Mouse (Mus musculus): ENCODE data around the gene Nfatc2. TPM values are rescaled to one million over a fixed set of nuclear protein-coding genes. Genes with fewer than 3 reads are reported as not detected.

Gene Nfatc2
- polyA plus RNA-seq, 1 experiment = 13.3 TPM

DNA sequence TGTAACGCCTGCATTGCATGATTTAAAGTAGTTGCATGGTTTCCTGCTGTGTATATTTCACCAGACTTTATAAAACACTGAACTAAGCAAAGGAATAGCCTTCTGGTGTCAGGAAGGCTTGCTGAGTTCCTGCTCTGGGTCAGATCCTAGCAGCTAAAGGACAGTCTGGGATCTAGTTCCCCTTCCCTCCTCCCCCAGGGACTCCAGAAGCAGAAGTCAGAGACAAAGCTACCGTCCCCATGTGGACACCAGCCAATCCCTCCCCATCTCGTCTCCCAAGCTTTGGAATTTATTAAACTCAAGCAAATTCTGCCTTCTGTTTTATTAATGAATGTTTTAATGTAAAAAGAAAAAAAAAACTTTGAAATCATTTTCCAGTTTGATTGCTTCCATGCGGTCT, 23.6 kb upstream of the Nfatc2 start:
- WGBS = 85% methylated on average over 4 of the region's 4 CpGs
- no peak for DNase-seq
- H3K4me3 ChIP-seq (ENCODE audit: control insufficient read depth, insufficient read depth, low read length) = no peak overlapping the region
- H3K4me1 ChIP-seq (replicated peaks; ENCODE audit: control insufficient read depth, insufficient read depth, low read length) = no peaks in the 10 kb centered on the region
- no peak for TF ChIP-seq POLR2A (IDR thresholded peaks at IDR 0.05; ENCODE audit: control insufficient read depth, extremely low read depth, insufficient read depth, low read length, poor library complexity)
- no peaks in the 10 kb centered on the region for H3K27me3 ChIP-seq (ENCODE audit: control insufficient read depth, insufficient read depth, low read length)
- no peak overlapping the region for H3K27ac ChIP-seq (ENCODE audit: control insufficient read depth, insufficient read depth, low read length)
- H3K36me3 ChIP-seq (ENCODE audit: control insufficient read depth, insufficient read depth, low read length) = no peaks in the 10 kb centered on the region

DNA sequence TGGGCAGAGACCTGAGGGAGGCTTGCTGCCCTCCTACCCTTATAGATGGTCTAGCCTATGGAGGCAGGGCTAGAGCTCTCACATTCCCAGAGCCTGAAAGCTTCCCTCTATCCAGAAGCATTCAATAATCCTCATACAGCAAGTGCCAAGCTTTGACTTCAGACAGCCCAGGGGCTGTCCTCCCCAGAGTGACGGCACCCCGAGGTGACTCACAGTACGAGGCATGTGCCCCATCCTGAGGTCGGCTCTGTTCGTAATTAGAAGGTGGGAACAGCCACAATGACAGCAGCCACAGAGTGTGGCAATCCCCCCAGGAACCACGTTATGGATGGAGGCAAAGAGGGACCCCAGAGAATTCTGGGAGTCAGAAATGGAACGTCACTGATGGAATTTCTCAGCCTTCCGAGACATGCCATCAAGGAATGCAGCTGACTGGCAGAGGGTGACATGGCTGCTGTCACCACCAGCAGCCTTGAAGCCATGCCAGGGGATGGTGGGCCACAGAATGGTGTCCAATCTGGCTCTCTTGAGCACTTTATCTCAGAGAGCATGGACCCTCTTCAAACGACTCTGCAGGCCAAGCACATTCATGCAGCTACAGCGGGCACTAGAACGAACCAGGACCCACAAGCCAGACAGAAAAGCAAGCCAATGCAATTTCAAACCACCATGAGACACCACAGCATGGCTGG, 19.8 kb upstream of the Nfatc2 start:
- Histone ChIP-seq H3K36me3 (ENCODE audit: control insufficient read depth, insufficient read depth, low read length) (no peaks in the 10 kb centered on the region), H3K4me1 (replicated peaks; ENCODE audit: control insufficient read depth, insufficient read depth, low read length) (no peaks in the 10 kb centered on the region), H3K27ac (ENCODE audit: control insufficient read depth, insufficient read depth, low read length) (no peak overlapping the region), H3K4me3 (ENCODE audit: control insufficient read depth, insufficient read depth, low read length) (no peak overlapping the region), H3K27me3 (ENCODE audit: control insufficient read depth, insufficient read depth, low read length) (no peaks in the 10 kb centered on the region)
- WGBS = 91% methylated on average over 11 of the region's 11 CpGs
- no peak for DNase-seq
- TF ChIP-seq CTCF (IDR thresholded peaks at IDR 0.05; ENCODE audit: borderline replicate concordance, control insufficient read depth, extremely low read depth, insufficient read depth, low read length, poor library complexity) (no peak), POLR2A (IDR thresholded peaks at IDR 0.05; ENCODE audit: control insufficient read depth, extremely low read depth, insufficient read depth, low read length, poor library complexity) (no peak)

DNA sequence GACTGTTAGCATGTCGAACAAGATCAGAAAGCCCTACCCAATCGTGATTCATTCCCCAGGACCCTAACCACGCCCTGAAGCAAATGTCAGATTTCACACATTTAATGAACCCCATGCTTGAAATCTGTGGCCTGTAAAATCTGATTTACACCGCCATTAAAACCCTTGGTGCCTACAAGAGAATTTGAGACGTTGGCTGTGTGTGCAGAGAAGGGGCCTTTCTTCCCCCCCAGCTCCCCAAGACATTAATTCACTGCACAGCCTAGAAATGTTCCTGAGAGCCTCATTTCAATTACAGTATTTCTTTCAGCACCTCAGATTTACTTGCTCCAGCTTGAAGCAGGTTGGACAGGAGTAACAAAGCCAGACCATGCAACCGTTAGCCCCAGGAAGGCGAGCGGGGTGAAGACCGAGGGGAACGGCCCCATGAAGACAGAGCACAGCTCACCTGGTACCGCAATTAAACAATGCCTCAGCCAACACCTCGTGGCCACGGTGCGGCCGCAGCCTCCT, 16.8 kb upstream of the Nfatc2 start:
- no peak for DNase-seq
- Histone ChIP-seq H3K27me3 (ENCODE audit: control insufficient read depth, insufficient read depth, low read length) (no peaks in the 10 kb centered on the region), H3K4me1 (replicated peaks; ENCODE audit: control insufficient read depth, insufficient read depth, low read length) (no peaks in the 10 kb centered on the region), H3K4me3 (ENCODE audit: control insufficient read depth, insufficient read depth, low read length) (no peak overlapping the region), H3K36me3 (ENCODE audit: control insufficient read depth, insufficient read depth, low read length) (no peaks in the 10 kb centered on the region), H3K27ac (ENCODE audit: control insufficient read depth, insufficient read depth, low read length) (no peak overlapping the region)
- TF ChIP-seq CTCF (IDR thresholded peaks at IDR 0.05; ENCODE audit: borderline replicate concordance, control insufficient read depth, extremely low read depth, insufficient read depth, low read length, poor library complexity) = no peak
- no peak for TF ChIP-seq POLR2A (IDR thresholded peaks at IDR 0.05; ENCODE audit: control insufficient read depth, extremely low read depth, insufficient read depth, low read length, poor library complexity)
- WGBS = 94% methylated on average over 15 of the region's 15 CpGs

DNA sequence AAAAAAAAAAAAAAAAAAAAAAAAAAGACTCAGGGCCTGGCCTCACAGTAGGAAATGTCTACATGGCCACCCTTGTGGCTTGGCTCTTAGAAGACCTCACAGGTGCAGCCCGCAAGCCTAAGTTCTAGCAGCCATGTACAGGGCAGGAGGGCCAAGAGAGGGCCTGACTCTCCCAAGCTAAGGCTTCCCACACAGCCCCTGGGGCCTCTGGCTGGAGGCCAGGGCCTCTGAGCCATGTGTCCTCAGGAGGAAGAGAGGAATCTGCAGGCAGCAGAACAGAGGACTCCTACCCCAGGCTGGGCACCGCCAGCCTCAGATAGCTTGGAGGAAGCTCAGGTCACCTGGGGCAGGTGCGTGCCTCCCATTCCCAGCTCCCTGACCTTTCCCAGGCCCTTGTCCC, 13.7 kb upstream of the Nfatc2 start:
- H3K27ac ChIP-seq (ENCODE audit: control insufficient read depth, insufficient read depth, low read length) = no peak overlapping the region
- H3K36me3 ChIP-seq (ENCODE audit: control insufficient read depth, insufficient read depth, low read length) = no peaks in the 10 kb centered on the region
- no peak for TF ChIP-seq POLR2A (IDR thresholded peaks at IDR 0.05; ENCODE audit: control insufficient read depth, extremely low read depth, insufficient read depth, low read length, poor library complexity)
- TF ChIP-seq CTCF (IDR thresholded peaks at IDR 0.05; ENCODE audit: borderline replicate concordance, control insufficient read depth, extremely low read depth, insufficient read depth, low read length, poor library complexity) = no peak
- no peaks in the 10 kb centered on the region for H3K4me1 ChIP-seq (replicated peaks; ENCODE audit: control insufficient read depth, insufficient read depth, low read length)
- H3K4me3 ChIP-seq (ENCODE audit: control insufficient read depth, insufficient read depth, low read length) = no peak overlapping the region
- no peak for DNase-seq
- WGBS = 70% methylated on average over 3 of the region's 3 CpGs
- no peaks in the 10 kb centered on the region for H3K27me3 ChIP-seq (ENCODE audit: control insufficient read depth, insufficient read depth, low read length)

DNA sequence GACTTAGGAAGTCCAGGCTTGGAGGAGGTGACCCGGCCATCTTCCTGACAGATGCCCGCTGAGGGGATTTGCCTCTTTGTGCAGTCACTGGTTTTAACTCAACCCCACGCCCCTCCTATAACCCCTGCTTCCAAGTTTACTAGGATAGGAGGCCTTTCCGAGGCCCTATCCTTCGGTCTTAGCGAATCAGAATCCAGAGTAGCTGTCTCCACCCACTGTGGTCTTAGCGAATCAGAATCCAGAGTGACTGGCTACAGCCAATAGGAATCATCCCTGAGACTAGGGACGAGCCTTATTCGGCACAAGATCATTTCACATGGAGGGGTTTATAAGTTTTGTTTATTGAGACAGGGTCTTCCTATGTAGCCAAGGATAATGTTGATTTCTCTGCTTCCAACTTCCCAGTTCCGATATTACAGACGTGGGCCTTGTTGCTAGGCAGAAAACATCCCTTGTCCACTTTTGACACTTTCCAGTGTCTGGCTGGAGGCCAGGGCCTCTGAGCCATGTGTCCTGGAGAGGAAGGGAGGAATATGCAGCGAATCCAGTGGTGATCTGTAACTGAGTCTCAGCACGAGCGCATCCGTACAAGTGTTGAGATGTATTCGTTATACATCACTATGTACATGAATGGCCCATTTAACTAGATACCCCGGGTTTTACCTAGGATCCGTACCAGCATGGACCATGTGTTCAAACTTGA, 12.9 kb upstream of the Nfatc2 start:
- Histone ChIP-seq H3K4me1 (replicated peaks; ENCODE audit: control insufficient read depth, insufficient read depth, low read length) (no peaks in the 10 kb centered on the region), H3K36me3 (ENCODE audit: control insufficient read depth, insufficient read depth, low read length) (no peaks in the 10 kb centered on the region), H3K27me3 (ENCODE audit: control insufficient read depth, insufficient read depth, low read length) (no peaks in the 10 kb centered on the region), H3K27ac (ENCODE audit: control insufficient read depth, insufficient read depth, low read length) (no peak overlapping the region), H3K4me3 (ENCODE audit: control insufficient read depth, insufficient read depth, low read length) (no peak overlapping the region)
- no peak for DNase-seq
- WGBS = 97% methylated on average over 18 of the region's 18 CpGs
- TF ChIP-seq POLR2A (IDR thresholded peaks at IDR 0.05; ENCODE audit: control insufficient read depth, extremely low read depth, insufficient read depth, low read length, poor library complexity) = no peak
- no peak for TF ChIP-seq CTCF (IDR thresholded peaks at IDR 0.05; ENCODE audit: borderline replicate concordance, control insufficient read depth, extremely low read depth, insufficient read depth, low read length, poor library complexity)

DNA sequence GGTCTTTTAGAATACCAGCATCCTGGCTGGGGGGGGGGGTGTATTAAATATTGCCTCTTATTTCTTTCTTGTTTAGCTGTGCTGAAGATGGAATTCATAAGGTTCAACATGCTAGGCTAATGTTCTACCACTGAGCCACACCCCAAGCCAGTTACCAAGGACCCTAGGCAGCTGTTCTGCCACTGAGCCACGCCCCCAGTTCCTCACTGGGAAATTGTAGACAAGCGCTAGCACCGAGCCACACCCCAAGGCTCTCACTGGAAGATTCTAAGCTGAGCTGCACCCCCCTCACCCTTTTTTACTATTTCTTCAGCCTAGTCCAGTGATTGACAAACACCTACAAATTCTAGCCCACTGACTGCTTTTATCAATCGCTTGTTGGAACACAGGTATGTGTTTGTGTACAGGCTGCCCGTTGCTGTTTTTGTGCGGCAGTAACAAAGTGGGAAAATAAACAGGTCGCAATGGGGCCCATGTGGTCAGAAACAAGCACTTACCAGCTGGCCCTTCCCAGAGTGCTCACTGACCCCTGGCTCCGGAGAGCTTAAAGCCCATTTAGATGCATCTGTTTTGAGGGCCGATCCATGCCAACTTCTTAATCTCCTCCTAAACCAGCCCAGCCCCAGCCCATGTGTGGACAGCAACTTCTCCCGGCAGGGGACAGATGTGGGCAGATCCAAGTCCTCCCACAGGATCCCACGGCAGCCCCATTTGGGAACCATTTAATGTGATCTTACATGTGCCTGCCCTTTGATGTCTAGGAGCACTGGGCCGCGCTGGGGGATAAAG, 11.8 kb upstream of the Nfatc2 start:
- TF ChIP-seq CTCF (IDR thresholded peaks at IDR 0.05; ENCODE audit: borderline replicate concordance, control insufficient read depth, extremely low read depth, insufficient read depth, low read length, poor library complexity) (no peak), POLR2A (IDR thresholded peaks at IDR 0.05; ENCODE audit: control insufficient read depth, extremely low read depth, insufficient read depth, low read length, poor library complexity) (no peak)
- no peak for DNase-seq
- no peaks in the 10 kb centered on the region for H3K4me1 ChIP-seq (replicated peaks; ENCODE audit: control insufficient read depth, insufficient read depth, low read length)
- WGBS = 77% methylated on average over 13 of the region's 13 CpGs
- H3K27me3 ChIP-seq (ENCODE audit: control insufficient read depth, insufficient read depth, low read length) = no peaks in the 10 kb centered on the region
- H3K36me3 ChIP-seq (ENCODE audit: control insufficient read depth, insufficient read depth, low read length) = no peaks in the 10 kb centered on the region
- H3K27ac ChIP-seq (ENCODE audit: control insufficient read depth, insufficient read depth, low read length) = no peak overlapping the region
- H3K4me3 ChIP-seq (ENCODE audit: control insufficient read depth, insufficient read depth, low read length) = no peak overlapping the region
